Mouse (Mus musculus): Measurements from ENCODE around the gene Sema4f. TPM values are rescaled to one million over a fixed set of nuclear protein-coding genes. Genes with fewer than 3 reads are reported as not detected.

Gene Sema4f
- polyA plus RNA-seq, 1 experiment = not detected

GRCm38 (mm10) chr6:82862042-82862441, 77.5 kb downstream of the Sema4f start:
- no peak for TF ChIP-seq GATA1 (IDR thresholded peaks at IDR 0.05; ENCODE audit: low read length)

Other genes with a start within 250 kb of the Sema4f start
- gene Pole4, start 234.4 kb downstream of the Sema4f start, polyA plus RNA-seq (2012) = 61.1 and 83.3 TPM in 2 replicates
- 13.1 and 14.6 TPM in 2 replicates for gene Hk2, start 165.3 kb downstream of the Sema4f start, polyA plus RNA-seq (2012)
- gene M1ap, start 7.1 kb upstream of the Sema4f start, polyA plus RNA-seq (2012) = 2.1 and 3.4 TPM in 2 replicates
- 128 and 144 TPM in 2 replicates for gene Dok1, start 93.7 kb upstream of the Sema4f start, polyA plus RNA-seq (2012)
- 0.30 and 0.32 TPM in 2 replicates for gene Loxl3, start 94.4 kb upstream of the Sema4f start, polyA plus RNA-seq (2012)
- 1,009 and 1,196 TPM in 2 replicates for gene Aup1, start 114.8 kb upstream of the Sema4f start, polyA plus RNA-seq (2012)
- 86.7 and 110 TPM in 2 replicates for gene Htra2, start 115.5 kb upstream of the Sema4f start, polyA plus RNA-seq (2012)
- gene Dqx1, start 118.1 kb upstream of the Sema4f start, polyA plus RNA-seq (2012) = 0.85 and 1.5 TPM in 2 replicates
- not detected in 2 replicates for gene Tlx2, start 130.5 kb upstream of the Sema4f start, polyA plus RNA-seq (2012)
- gene Pcgf1, start 138.1 kb upstream of the Sema4f start, polyA plus RNA-seq (2012) = 8.6 and 10.8 TPM in 2 replicates
- 0.10 and 0.13 TPM in 2 replicates for gene Lbx2, start 146.6 kb upstream of the Sema4f start, polyA plus RNA-seq (2012)
- 12.9 and 13.9 TPM in 2 replicates for gene Ccdc142, start 161.8 kb upstream of the Sema4f start, polyA plus RNA-seq (2012)
- 5.2 and 7.2 TPM in 2 replicates for gene Gm42688, start 161.8 kb upstream of the Sema4f start, polyA plus RNA-seq (2012)
- gene Mrpl53, start 169.3 kb upstream of the Sema4f start, polyA plus RNA-seq (2012) = 69.5 and 81.4 TPM in 2 replicates
- 163 and 176 TPM in 2 replicates for gene Mogs, start 175.7 kb upstream of the Sema4f start, polyA plus RNA-seq (2012)
- gene Wbp1, start 181.8 kb upstream of the Sema4f start, polyA plus RNA-seq (2012) = 47.0 and 70.0 TPM in 2 replicates
- gene Ino80b, start 185.7 kb upstream of the Sema4f start, polyA plus RNA-seq (2012) = 158 and 217 TPM in 2 replicates
- 13.1 and 20.1 TPM in 2 replicates for gene Rtkn, start 195.7 kb upstream of the Sema4f start, polyA plus RNA-seq (2012)
- gene Wdr54, start 216.6 kb upstream of the Sema4f start, polyA plus RNA-seq (2012) = not detected in 2 replicates
- gene 1700003E16Rik, start 216.6 kb upstream of the Sema4f start, polyA plus RNA-seq (2012) = not detected in 2 replicates
- 307 and 323 TPM in 2 replicates for gene Dctn1, start 226.2 kb upstream of the Sema4f start, polyA plus RNA-seq (2012)

Data from G1E-ER4 (cell line).